Mouse (Mus musculus): ENCODE measurements around the gene Nckap5. TPM values are rescaled to one million over a fixed set of nuclear protein-coding genes. Genes with fewer than 3 reads are reported as not detected.
A peak's percentile ranks its signal among the peaks of the same experiment; 100 is the strongest.

Nckap5 gene
- polyA plus RNA-seq, 1 experiment from 2014 or later, result 17.8 TPM

DNA sequence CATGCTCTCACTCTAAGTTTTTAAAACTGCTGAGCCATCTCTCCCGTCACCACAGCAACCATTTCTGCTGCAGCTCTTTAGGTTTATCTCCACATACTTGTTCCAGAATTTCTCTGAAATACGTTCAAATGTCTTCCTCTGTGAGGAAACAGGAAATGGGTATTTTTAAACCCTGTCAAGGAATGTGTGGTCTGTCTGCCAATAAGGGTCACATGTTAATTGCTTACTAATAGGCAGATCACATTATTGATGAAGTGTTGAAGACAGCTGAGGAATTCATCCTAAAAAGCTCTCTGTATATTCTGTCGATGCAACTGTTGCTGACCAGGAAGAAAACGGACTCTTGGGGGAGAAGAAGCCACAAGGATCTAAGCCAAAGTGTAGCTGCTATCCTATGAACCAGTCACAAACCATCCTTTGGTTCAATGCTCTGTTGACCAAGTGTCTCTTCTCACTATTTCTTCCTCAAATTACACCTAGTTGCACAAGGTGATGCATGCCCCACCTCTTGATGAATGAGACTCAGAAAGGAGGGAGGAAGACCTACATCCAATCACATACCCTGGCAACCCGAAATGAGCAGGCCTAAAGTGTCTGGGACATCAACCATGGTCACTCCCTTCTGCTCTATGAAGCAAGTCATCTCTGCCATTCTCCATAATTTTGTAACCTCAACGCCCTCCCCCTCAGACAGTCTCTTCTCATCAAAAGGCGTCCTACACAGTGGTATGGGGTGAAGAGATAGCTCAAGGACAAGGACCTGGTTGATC, 349.0 kb downstream of the Nckap5 start:
- no peak for ATAC-seq (ENCODE audit: low FRiP score, low read depth)
- Histone ChIP-seq H3K27me3 (no peaks in the 10 kb centered on the region), H3K4me1 (no peaks in the 10 kb centered on the region), H3K9me3 (no peaks in the 10 kb centered on the region), H3K27ac (replicated peaks) (no peak overlapping the region), H3K9ac (replicated peaks) (no peak overlapping the region), H3K4me3 (no peak overlapping the region), H3K36me3 (no peaks in the 10 kb centered on the region), H3K4me2 (replicated peaks) (no peak overlapping the region)
- WGBS, result 86% methylated on average over 7 of the region's 7 CpGs

DNA sequence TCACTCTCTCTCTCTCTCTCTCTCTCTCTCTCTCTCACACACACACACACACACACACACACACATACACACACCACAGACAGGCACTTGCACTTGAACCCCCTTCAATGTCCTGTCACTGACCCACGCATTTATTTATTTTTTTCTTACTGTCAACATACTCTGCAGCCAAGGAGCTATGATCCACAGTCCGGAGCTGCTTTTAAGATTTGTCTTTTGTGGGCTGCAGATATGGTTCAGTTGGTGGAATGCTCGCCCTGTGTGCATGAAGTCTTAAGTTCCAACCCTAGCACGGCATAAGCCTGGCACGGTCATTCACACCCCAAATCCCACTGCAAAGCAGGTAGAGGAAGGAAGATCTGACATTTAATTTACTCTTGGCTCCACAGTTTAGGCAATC, 357.6 kb downstream of the Nckap5 start:
- no peak overlapping the region for H3K9ac ChIP-seq (replicated peaks)
- H3K27me3 ChIP-seq, result no peaks in the 10 kb centered on the region
- no peak overlapping the region for H3K27ac ChIP-seq (replicated peaks)
- 87% methylated on average over 5 of the region's 5 CpGs for WGBS
- no peak overlapping the region for H3K4me2 ChIP-seq (replicated peaks)
- no peak overlapping the region for H3K4me3 ChIP-seq
- no peaks in the 10 kb centered on the region for H3K9me3 ChIP-seq
- peaks cover 6% of the 10 kb centered on the region for H3K4me1 ChIP-seq
- no peak for ATAC-seq (ENCODE audit: low FRiP score, low read depth)
- no peaks in the 10 kb centered on the region for H3K36me3 ChIP-seq

DNA sequence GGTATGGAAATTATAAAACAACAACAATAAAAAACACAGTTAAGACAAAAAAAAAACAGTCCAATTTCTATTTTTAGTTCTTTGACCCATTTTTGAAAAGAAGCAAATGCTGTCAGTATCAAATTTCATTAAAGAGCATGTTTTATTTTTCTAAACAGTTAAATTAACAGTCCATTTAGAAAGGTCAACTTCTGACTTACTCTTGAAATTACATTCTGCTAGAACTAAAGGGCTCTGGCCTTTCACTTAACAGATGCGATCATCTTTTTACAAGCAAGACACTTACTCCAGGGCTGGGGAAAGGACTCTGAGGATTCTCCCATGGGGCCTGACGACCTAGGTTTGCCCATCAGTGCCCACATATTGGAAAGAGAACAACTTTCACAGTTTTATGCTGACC, 359.2 kb downstream of the Nckap5 start:
- Histone ChIP-seq H3K36me3 (no peaks in the 10 kb centered on the region), H3K27me3 (no peaks in the 10 kb centered on the region), H3K4me2 (replicated peaks) (no peak overlapping the region), H3K9ac (replicated peaks) (no peak overlapping the region), H3K4me1 (peaks cover 6% of the 10 kb centered on the region), H3K4me3 (no peak overlapping the region), H3K9me3 (no peaks in the 10 kb centered on the region), H3K27ac (replicated peaks) (no peak overlapping the region)
- WGBS, result 63% methylated on average over 2 of the region's 2 CpGs
- no peak for ATAC-seq (ENCODE audit: low FRiP score, low read depth)

DNA sequence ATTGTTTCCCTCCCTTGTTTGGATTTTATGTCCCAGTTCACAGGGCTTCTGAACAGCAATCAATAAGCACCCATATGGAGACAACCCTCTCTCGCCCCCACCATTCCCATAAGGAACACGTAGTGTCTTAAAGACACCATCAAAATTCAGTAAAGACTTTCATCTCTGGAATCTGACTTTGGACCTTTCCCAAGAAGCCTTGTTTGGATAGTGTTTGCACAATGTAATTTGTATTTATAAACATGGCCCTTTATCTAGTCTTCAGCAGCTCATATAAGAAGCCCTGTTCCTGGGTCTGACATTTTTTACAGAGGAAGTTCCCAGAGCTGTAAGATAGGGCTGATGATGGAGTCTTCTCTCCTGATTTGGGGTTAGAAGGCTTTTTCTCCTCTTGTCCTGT, 359.7 kb downstream of the Nckap5 start:
- no peak for ATAC-seq (ENCODE audit: low FRiP score, low read depth)
- no peaks in the 10 kb centered on the region for H3K36me3 ChIP-seq
- H3K4me2 ChIP-seq (replicated peaks), result no peak overlapping the region
- WGBS, result 71% methylated on average over 2 of the region's 2 CpGs
- no peaks in the 10 kb centered on the region for H3K9me3 ChIP-seq
- H3K9ac ChIP-seq (replicated peaks), result no peak overlapping the region
- no peak overlapping the region for H3K27ac ChIP-seq (replicated peaks)
- H3K4me3 ChIP-seq, result no peak overlapping the region
- H3K27me3 ChIP-seq, result no peaks in the 10 kb centered on the region
- peaks cover 6% of the 10 kb centered on the region for H3K4me1 ChIP-seq

DNA sequence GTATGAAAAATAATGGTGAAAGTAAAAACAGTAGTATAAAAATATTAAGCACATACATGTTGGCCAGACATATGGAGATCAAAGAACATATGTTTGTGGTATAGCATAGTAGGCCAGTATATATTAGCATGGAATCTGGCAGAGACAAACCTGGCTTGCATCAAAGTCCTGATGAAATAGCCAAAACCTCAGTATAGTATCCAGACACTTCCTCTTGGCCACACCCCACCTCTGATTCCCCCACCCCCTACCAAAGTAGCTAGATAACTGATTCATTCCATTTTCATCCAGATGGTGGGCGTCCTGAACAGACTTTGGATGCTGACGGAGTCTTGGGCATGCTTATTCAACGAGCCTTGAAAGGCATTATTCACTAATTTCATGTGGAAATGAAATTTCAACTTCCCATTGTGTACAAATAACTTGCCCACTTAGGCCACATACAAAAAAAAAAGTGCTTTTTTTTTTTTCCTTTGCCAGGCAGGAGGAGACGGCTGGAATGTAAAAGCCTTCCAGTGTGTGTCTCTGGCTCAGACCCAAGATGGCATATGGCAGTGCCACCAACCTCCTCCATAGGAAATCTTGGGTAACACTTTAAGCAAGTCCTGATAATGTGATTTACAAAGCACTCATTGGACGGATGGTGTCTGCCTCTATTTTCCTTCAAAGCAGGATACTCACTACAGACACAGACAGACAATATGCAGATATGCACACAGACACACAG, 360.6 kb downstream of the Nckap5 start:
- no peaks in the 10 kb centered on the region for H3K36me3 ChIP-seq
- WGBS, result 71% methylated on average over 5 of the region's 5 CpGs
- no peak overlapping the region for H3K4me2 ChIP-seq (replicated peaks)
- no peak overlapping the region for H3K9ac ChIP-seq (replicated peaks)
- ATAC-seq (ENCODE audit: low FRiP score, low read depth), result no peak
- no peak overlapping the region for H3K4me3 ChIP-seq
- no peaks in the 10 kb centered on the region for H3K9me3 ChIP-seq
- no peaks in the 10 kb centered on the region for H3K27me3 ChIP-seq
- H3K4me1 ChIP-seq, result peaks cover 6% of the 10 kb centered on the region
- no peak overlapping the region for H3K27ac ChIP-seq (replicated peaks)

DNA sequence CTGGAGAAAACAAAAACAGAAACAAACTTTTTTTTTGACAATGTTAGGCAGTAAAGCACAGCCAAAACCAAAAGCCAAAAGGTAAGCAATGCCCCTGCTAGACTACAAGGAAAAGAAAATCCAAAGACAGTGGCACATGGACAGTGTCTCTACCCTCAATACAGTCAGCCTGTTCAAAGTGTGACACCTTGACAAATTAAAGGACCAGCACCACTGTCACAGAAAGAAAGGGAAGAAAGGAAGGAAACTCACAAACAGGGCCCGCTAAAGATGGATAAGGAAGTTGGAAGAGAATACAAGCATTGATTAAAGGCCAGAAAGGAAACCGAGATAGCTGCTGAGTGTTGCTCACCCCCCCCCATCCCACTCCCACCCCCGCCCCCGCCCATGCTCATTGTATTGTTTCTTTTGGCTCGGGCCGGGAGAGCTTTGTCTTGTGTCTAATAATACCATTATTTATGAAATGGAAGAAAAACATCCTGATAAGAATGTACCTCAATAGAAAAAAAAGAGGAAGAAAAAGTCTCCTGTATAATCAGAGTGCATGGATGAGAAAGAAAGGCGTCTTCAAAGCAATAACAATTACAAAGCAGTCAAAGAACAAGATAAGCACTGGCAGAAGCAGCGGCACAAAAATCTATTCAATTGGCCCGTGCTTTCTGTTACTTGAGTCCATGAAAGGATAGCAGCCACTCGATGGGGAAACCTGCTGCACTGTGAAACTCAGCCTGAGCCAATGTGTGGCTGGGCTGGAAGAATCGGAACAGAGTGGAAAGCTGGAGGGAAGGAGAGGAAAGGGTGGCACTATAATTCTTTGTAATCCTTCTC, 368.9 kb downstream of the Nckap5 start:
- H3K27ac ChIP-seq (replicated peaks), result no peak overlapping the region
- H3K4me3 ChIP-seq, result no peak overlapping the region
- H3K4me1 ChIP-seq, result peaks cover 11% of the 10 kb centered on the region; the same call in 1 of the 2 replicates
- H3K27me3 ChIP-seq, result no peaks in the 10 kb centered on the region
- no peak overlapping the region for H3K9ac ChIP-seq (replicated peaks)
- ATAC-seq (ENCODE audit: low FRiP score, low read depth), result no peak
- no peaks in the 10 kb centered on the region for H3K36me3 ChIP-seq
- no peaks in the 10 kb centered on the region for H3K9me3 ChIP-seq
- 31% methylated on average over 11 of the region's 11 CpGs for WGBS
- H3K4me2 ChIP-seq (replicated peaks), result peak overlapping the region; percentile 21; the same call in 1 of the 2 replicates

DNA sequence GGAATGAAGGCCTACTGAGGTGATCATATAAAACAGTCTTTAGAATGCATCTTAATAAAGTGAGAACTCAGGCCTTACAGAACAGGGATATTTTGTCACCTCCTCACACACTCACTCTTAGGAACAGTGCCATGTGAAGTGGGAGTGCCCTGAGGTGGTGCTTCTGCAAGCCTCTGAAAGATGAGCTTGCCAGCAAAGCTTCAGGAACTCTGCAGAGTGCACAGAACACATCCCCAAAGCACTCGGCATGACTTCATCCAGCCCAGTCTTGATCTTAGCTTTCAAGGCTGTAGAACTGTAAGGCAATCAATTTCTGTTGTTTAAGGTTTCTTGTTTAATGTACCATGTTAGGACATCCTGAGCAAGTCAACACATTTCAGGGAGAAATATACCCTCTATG, 372.9 kb downstream of the Nckap5 start:
- H3K36me3 ChIP-seq, result no peaks in the 10 kb centered on the region
- no peak for ATAC-seq (ENCODE audit: low FRiP score, low read depth)
- H3K4me3 ChIP-seq, result no peak overlapping the region
- no peaks in the 10 kb centered on the region for H3K9me3 ChIP-seq
- H3K27ac ChIP-seq (replicated peaks), result no peak overlapping the region
- no peaks in the 10 kb centered on the region for H3K27me3 ChIP-seq
- H3K4me2 ChIP-seq (replicated peaks), result no peak overlapping the region
- WGBS, result 92% methylated on average over 1 of the region's 1 CpGs
- peaks cover 16% of the 10 kb centered on the region for H3K4me1 ChIP-seq
- no peak overlapping the region for H3K9ac ChIP-seq (replicated peaks)

DNA sequence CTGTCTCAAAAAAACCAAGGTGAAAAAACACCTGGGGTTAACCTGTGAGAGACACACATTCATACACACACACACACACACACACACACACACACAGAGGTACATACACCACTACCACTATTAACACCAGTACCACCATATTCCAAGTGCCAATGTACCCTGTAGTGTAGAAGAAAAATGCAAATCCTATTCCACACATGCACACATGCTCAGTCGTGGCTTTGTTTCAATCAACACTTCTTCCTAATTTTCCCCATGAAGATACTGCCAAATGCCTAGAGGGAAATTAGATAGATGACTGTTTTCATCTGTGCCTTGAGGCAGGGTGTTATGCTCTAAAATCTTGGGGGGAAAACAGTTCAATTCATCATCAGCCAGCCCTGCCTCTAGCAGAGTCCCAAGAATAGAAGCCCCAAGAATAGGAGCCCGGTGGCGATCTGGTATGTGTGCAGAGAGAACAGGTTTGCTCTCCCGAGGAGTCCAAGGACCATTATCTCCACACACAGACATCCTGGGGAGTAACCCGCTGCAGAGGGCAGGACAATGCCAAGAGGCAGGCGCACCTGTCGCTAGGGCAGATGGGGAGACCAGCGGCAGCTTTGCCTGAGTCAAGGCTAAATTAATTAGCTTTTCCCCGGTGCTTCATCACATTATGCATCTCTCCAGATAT, 376.0 kb downstream of the Nckap5 start:
- H3K4me3 ChIP-seq, result no peak overlapping the region
- peaks cover 6% of the 10 kb centered on the region; the same call in 1 of the 2 replicates for H3K4me1 ChIP-seq
- 64% methylated on average over 9 of the region's 9 CpGs for WGBS
- H3K9me3 ChIP-seq, result no peaks in the 10 kb centered on the region
- peak; percentile 23; the same call in 1 of the 2 replicates for ATAC-seq (ENCODE audit: low FRiP score, low read depth)
- no peak overlapping the region for H3K9ac ChIP-seq (replicated peaks)
- H3K27ac ChIP-seq (replicated peaks), result no peak overlapping the region
- no peaks in the 10 kb centered on the region for H3K27me3 ChIP-seq
- H3K36me3 ChIP-seq, result no peaks in the 10 kb centered on the region
- no peak overlapping the region for H3K4me2 ChIP-seq (replicated peaks)

DNA sequence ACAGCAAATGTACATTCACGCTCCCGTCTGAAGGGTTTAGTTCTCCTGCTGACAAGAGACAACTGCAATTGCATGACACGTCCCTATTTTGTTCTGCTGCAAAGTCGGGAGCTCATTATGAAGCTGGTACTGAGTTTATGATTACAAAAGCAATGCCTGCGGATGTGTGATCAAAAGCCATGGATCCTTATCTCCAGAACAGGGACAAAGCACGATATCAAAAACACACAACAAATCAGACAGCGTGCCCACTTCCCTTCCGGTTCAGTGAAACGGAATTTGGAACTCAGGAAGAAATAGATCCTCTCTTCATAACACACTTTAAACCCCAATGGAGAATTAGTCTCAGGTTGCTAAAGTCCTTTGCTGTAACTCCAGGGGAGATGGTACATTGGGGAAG, 379.1 kb downstream of the Nckap5 start:
- H3K4me1 ChIP-seq, result peaks cover 9% of the 10 kb centered on the region; the same call in 1 of the 2 replicates
- no peaks in the 10 kb centered on the region for H3K27me3 ChIP-seq
- H3K36me3 ChIP-seq, result no peaks in the 10 kb centered on the region
- no peaks in the 10 kb centered on the region for H3K9me3 ChIP-seq
- H3K4me2 ChIP-seq (replicated peaks), result no peak overlapping the region
- no peak overlapping the region for H3K4me3 ChIP-seq
- ATAC-seq (ENCODE audit: low FRiP score, low read depth), result no peak
- no peak overlapping the region for H3K27ac ChIP-seq (replicated peaks)
- WGBS, result 74% methylated on average over 9 of the region's 9 CpGs
- no peak overlapping the region for H3K9ac ChIP-seq (replicated peaks)

DNA sequence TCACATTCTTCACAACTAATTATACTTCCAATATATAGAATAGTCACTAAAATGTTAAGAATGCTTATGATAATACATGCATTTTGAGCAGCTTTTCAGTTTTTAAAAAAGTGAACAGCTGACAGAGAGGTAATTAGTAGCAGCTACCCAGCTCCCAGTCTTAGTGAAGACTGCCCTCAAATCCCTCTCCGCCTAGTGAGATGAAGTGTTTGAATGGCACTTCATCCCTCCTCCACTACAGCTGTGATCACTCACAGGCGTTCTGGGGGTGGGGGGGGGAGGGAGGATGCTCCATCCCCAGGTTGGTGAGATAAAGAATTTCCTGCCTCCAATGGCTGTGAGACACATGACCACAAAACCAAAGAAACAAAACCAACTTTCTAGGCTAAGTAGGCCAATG, 381.2 kb downstream of the Nckap5 start:
- peaks cover 4% of the 10 kb centered on the region; the same call in 1 of the 2 replicates for H3K4me1 ChIP-seq
- H3K4me3 ChIP-seq, result no peak overlapping the region
- no peak overlapping the region for H3K9ac ChIP-seq (replicated peaks)
- WGBS, result 51% methylated on average over 2 of the region's 2 CpGs
- no peaks in the 10 kb centered on the region for H3K36me3 ChIP-seq
- no peak overlapping the region for H3K27ac ChIP-seq (replicated peaks)
- no peak for ATAC-seq (ENCODE audit: low FRiP score, low read depth)
- H3K9me3 ChIP-seq, result no peaks in the 10 kb centered on the region
- H3K4me2 ChIP-seq (replicated peaks), result no peak overlapping the region
- H3K27me3 ChIP-seq, result no peaks in the 10 kb centered on the region

DNA sequence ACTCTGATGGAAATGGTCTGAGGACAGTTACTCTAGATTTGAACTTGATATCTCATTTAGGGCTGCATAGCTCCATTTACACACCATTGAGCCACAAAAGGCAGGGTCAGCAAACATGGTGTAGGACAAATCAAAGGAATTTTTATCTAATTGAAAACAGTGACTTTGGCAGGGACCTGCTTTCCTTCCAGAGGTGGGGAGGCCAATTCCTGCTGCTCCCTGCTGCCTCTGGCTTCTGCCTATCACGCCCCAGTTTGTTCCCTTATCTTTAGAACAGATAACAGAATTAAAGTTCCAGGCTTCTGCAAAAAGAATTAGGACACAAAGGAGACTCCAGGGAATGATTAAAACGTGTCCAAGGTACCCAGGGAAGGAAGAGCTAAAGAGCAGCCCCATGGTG, 386.7 kb downstream of the Nckap5 start:
- Histone ChIP-seq H3K4me1 (no peaks in the 10 kb centered on the region), H3K4me3 (no peak overlapping the region), H3K27me3 (no peaks in the 10 kb centered on the region), H3K36me3 (no peaks in the 10 kb centered on the region), H3K27ac (replicated peaks) (no peak overlapping the region), H3K9ac (replicated peaks) (no peak overlapping the region), H3K4me2 (replicated peaks) (no peak overlapping the region), H3K9me3 (no peaks in the 10 kb centered on the region)
- WGBS, result 60% methylated on average over 2 of the region's 2 CpGs
- ATAC-seq (ENCODE audit: low FRiP score, low read depth), result no peak
